Mouse (Mus musculus): ENCODE measurements at regions not wholly inside any gene's neighbourhood (a gene's known extent, or its start where the extent isn't known, plus 50 kb on each side); places are given as distances from the start of the nearest gene placed in this dataset.

GRCm38 (mm10) chr17:51391871-51392270, 212.7 kb upstream of the Tbc1d5 start:
- DNase-seq: no peak

- DNase-seq: no peak
Measured at GRCm38 (mm10) chr17:51382552-51382951, 203.4 kb upstream of the Tbc1d5 start.

DNA sequence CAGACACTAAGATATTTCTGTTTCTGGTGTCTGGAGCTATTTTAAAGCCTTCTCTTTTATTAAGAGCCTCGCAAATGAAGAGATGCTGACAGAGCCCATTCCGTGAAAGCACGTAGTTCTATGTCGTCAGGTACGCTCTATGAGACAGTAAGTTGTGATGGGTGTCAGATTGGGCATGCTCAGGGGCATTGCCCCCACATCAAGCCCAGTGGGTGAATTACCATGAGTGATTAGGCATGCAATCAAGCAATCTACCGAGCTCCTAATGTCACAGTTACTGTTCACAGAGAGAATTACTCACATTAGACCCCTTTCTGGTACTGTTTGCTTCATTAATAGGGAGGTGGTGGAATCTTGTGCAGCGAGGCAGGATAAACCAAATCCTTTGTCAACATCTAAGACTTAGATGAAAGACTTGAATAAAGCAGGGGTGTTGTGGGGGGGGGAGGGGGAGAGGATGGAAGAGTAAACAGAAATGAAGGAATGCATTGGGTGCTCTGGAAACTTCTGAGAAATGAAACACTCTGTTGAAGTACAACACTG, 192.9 kb upstream of the Tbc1d5 start:
- no peak for DNase-seq

DNA sequence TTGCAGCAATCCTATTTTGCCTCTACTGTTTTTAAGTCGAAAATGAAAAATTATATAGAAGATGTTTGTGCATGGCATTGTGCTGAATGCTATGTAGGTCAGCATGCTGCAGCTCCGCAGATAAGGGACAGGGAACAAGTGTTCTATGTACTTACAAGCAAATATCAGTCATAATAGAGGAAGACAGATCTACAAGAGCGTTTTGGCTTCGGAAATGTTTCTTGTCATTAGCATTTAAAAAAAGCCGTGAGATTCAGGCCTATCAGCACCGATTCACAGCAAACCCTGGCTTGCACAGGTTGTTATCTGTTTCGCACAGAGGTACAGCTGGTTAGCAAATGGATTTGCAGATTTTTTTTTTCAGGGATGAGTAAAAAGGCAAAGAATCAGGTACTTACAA, 191.8 kb upstream of the Tbc1d5 start:
- no peak for DNase-seq

- DNase-seq: peak in 1 of 2 experiments; percentile 26
Measured at GRCm38 (mm10) chr17:51370085-51370484, 190.9 kb upstream of the Tbc1d5 start.

DNA sequence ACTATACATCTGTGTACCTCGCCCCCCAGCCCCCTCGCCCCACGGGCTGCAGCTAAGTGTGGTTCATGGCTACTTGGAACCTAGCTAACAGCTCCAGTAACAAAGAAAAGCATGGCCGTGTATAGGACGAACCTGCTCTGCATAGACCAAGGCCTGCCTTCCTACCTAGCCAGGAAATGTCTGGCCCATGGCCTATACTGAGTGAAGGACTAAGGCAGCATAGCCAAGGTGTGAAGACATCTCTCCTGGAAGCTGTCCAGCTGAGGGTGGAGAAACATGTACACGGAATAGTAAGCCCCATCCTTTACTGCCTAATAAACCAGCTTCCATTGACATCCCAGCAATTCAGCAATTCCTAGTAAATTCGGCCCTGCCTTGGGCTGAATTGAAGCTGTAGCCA, 183.6 kb upstream of the Tbc1d5 start:
- DNase-seq: no peak

DNA sequence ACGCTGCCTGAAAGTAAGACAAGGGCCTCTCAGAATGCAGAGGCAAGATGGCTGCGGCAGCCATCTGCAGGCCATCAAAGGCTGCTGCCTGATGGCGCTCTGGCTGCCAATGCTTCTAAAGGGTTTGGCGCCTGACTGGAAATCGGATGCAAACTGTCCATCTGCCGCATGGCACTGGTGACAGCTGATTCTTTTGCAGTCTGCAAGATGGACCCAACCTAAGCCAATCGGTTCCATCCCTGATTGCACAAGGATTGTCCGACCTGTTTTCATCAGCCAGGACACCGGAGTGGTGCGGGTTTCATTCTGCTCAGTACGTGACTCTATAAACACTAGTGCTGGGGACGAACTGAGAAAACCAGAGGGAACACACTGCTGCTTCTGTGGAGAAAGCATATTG, 183.1 kb upstream of the Tbc1d5 start:
- no peak for DNase-seq

GRCm38 (mm10) chr17:51358362-51358739, 179.2 kb upstream of the Tbc1d5 start:
- DNase-seq: no peak

DNA sequence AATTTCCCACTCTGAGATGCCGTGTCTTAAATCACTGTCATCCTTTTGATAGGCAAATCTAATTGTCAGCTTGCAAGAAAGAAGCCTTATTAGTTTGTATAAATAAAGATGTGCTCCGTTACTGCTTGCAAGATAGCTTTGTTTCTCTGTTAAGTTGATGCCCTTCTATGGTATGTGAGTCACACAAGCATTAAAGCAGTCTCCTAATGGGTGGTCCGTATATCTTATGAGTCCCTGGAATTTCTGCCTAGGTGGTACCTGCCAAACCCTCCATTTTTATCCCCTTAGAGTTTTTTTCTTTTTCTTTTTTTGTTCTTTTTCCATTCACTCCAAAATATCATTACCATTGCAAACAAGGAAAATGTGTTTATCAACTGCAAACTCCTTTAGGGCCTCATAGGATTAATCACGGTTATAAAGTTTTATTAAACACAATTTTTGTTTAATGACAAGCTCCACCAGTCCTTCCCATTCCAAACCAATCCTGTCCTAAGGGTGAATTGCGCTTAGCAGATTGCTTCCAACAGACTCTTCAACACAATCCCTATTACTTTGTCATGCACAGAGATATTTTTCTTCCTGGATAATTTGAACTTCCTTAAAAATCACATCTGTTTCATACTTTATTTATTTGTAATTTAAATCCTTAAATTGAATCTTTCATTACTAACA, 178.7 kb upstream of the Tbc1d5 start:
- DNase-seq: no peak

DNA sequence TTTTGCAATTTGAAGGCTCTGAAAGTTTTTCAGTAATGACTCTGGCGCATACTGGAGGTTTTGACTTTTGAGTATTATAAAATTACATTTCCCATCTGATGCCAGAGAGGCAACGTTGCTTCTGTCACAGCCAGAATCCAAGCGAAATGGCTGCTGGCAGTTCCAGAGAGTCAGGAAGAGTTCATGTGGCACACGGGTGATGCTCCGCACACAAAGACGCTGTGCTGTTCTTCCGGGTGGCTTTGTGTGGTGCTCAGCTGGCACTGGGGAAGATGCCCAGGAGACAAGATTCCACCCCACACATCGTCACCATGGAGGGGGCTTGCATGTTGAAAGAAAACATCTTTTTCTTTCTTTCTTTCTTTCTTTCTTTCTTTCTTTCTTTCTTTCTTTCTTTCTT, 177.3 kb upstream of the Tbc1d5 start:
- DNase-seq: no peak

DNA sequence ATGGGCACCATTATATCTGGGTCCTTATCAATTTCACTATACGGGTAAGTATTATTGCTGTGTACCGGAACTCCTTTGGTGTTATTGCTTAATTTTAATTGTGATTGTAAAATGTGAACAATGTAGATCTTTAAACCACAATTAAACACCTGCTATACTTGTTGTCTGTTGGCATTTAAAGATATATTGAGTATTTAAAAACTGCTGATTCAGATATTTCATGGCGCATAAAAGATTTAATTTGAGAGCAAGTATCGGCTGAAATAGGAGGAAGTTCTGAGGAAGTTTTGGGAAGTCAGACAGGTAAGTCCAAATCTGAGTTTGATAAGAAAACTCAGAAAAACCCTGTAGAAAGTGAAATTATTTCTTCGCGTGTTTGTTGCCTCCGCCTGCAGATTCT, 142.7 kb upstream of the Tbc1d5 start:
- no peak for DNase-seq

DNA sequence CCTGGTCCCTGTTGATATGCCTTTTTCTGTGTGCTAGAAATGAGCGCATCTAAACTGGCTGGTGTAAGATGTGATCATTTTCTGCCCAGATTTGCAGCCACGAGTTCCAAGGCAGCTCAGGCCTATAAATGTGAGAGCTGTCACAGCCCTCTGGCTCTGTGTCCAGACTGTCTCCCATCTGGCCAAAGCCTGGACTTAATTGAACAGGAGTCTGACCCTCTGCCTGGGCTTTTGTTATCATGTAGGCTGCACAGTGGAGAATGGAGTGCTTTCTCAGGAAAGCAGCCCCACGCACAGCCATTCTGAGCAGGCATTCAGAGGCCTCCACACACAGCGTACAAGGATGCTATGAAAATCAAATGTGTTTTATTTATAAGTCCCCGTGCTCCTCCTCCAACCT, 141.9 kb upstream of the Tbc1d5 start:
- DNase-seq: no peak

DNA sequence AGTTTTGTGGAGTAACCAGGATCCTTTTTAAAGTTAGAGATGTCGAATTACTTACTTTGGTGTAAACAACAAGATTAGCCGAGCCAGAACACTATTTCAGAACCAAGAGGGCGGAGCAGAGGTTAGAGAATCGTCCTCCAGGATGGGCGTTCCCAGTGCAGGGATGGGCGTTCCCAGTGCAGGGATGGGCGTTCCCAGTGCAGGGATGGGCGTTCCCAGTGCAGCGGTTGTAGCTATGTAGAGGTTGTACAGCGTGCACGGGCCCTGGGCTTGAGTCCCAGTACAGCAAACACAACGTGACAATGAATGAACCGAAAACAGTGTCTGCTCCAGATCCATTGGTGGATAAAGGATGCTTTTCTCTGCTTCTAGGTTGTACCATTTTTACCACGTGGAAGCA, 125.8 kb upstream of the Tbc1d5 start:
- DNase-seq: peak in 1 of 2 experiments; percentile 2

DNA sequence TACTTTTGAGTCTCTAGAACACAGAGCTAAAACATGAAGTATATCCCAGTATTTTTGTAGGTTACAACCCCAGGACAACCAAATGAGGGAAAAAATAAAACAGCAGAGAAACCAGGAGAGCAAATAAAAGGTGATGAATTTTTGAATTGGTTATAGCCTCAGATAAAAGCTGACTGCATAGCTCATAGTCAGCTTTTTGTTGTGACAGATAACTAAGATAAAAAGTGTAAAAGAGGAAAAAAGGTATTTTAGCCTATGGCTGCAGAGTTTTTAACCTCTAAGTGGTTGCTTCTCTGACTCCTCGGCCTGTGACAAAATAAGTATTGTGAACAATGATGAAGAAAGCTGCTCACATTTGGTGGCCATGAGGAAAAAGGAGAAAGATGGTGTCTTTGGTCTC, 111.6 kb upstream of the Tbc1d5 start:
- no peak for DNase-seq

GRCm38 (mm10) chr17:51288751-51289150, 109.6 kb upstream of the Tbc1d5 start:
- DNase-seq: peak; percentile 25 to 81

GRCm38 (mm10) chr17:51287878-51288277, 108.7 kb upstream of the Tbc1d5 start:
- DNase-seq: no peak

- no peak for DNase-seq
Measured at GRCm38 (mm10) chr17:51285362-51285761, 106.2 kb upstream of the Tbc1d5 start.

DNA sequence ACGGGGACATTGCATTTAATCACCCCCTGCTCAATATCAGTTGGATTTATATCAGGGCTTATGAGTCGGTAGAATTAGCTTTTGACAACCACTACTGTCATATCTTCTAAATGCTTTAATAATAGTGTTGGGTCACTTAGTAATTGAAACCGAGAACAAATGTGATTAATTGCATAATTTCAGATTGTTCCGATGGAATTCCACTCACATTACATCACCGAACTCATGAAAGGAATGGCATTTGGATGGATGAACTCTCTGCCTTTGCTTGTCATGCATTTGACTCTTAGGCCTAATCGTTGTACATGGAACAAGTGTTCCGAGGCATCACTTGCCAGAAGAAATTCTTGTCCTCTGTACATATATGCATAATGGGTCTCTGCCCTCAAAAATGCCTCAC, 99.6 kb upstream of the Tbc1d5 start:
- DNase-seq: no peak

- DNase-seq: no peak
Measured at GRCm38 (mm10) chr17:51278094-51278493, 98.9 kb upstream of the Tbc1d5 start.

- no peak for DNase-seq
Measured at GRCm38 (mm10) chr17:51277161-51277560, 98.0 kb upstream of the Tbc1d5 start.

- DNase-seq: no peak
Measured at GRCm38 (mm10) chr17:51272025-51272424, 92.9 kb upstream of the Tbc1d5 start.

DNA sequence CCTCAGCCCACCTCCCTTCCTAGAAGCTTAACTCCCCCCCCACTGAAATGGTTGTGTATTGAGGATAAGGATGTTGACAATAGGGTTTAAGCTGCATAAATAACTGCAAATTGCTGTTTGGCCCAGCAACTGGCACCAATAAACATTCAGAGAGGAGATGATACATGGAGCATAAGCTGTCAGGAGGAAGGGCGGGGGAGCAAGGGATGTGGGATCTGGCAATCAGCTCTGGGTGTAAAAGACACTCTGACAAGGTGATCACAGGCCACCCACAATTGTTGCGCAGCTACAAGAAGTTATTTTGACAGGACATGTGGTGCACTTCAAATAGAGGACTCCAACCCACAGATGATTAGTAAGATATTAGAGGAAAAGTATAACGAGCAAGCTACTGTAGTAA, 83.8 kb upstream of the Tbc1d5 start:
- DNase-seq: no peak

GRCm38 (mm10) chr17:51262404-51262803, 83.3 kb upstream of the Tbc1d5 start:
- no peak for DNase-seq

GRCm38 (mm10) chr17:51258316-51258715, 79.2 kb upstream of the Tbc1d5 start:
- DNase-seq: no peak

DNA sequence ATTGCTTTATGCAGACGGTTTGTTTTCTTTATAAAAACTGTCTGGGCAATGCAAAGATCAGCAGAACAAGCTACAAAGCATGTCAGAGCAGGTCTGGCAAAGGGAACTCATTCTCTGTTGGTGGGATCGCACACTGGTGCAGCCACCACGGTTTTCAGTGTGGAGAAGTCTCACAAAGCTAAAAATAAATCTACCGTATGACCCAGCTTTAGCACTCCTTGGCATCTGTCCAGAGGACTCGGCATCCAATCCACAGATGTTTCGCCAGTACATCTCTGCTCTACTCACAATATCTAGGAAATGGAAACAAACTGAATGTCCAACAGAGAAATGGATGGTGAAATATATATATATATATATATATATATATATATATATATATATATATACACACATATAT, 69.4 kb upstream of the Tbc1d5 start:
- no peak for DNase-seq
